Mouse (Mus musculus): ENCODE data around the gene Slit3. TPM values are rescaled to one million over a fixed set of nuclear protein-coding genes. Genes with fewer than 3 reads are reported as not detected.

Gene Slit3
- polyA plus RNA-seq, 1 experiment from 2014 or later = 24.1 TPM

DNA sequence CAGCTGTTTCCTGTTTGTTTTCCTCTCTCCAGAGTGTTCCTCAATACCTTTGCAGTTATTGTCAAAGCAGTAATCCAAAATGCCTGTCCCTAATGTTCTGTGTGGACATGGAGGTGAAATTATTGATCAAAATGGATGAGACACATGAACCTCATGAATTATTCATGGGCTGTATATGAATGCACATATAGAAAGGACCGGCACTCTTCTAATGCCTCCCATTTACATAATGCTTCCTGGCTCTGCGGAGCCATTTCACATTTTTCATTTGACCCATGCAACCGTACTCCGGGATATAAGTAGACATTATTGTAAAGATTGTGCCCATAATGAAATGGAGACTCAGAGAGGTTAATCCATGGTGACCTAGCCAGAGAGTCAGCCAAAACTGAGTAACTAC is 333.8 kb downstream of the Slit3 start:
- Histone ChIP-seq H3K27ac (replicated peaks; ENCODE audit: low read depth, low read length) (no peak overlapping the region), H3K4me3 (ENCODE audit: low read depth, low read length) (no peak overlapping the region), H3K36me3 (ENCODE audit: control insufficient read depth, insufficient read depth, low read length) (no peaks in the 10 kb centered on the region), H3K4me1 (ENCODE audit: control insufficient read depth, insufficient read depth, low read length) (peaks cover 5% of the 10 kb centered on the region; the same call in 1 of the 2 replicates), H3K27me3 (replicated peaks; ENCODE audit: control insufficient read depth, insufficient read depth, low read length) (no peaks in the 10 kb centered on the region), H3K4me2 (ENCODE audit: low read depth, low read length) (no peak overlapping the region), H3K9ac (ENCODE audit: low read depth, low read length) (no peak overlapping the region), H3K9me3 (ENCODE audit: control insufficient read depth, low read length) (no peaks in the 10 kb centered on the region)
- no peak for DNase-seq (ENCODE audit: low spot score)
- 51% methylated on average over 4 of the region's 4 CpGs for WGBS
- no peak for ATAC-seq (ENCODE audit: low read depth)

DNA sequence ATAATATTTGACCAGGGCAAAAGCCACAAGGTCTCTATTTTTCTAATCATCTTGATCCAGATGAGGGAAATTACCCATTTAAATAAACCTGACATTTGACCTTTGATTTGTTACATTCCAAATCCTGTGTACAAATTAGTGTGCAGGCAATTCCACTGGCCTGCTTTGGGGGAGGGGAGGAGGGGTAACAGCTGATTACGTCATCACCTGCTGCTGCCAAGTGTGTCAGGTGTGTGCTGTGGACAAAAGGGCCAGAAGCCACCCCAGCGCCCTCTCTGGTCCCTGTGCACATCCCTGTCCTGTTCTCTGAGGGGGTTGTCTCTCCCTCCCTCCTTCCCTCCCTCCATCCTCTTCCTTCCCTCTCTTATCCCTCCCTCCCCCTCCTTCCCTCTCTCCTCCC is 337.0 kb downstream of the Slit3 start:
- WGBS = 48% methylated on average over 2 of the region's 2 CpGs
- Histone ChIP-seq H3K27ac (replicated peaks; ENCODE audit: low read depth, low read length) (no peak overlapping the region), H3K36me3 (ENCODE audit: control insufficient read depth, insufficient read depth, low read length) (no peaks in the 10 kb centered on the region), H3K27me3 (replicated peaks; ENCODE audit: control insufficient read depth, insufficient read depth, low read length) (no peaks in the 10 kb centered on the region), H3K4me2 (ENCODE audit: low read depth, low read length) (no peak overlapping the region), H3K4me3 (ENCODE audit: low read depth, low read length) (no peak overlapping the region), H3K9ac (ENCODE audit: low read depth, low read length) (no peak overlapping the region), H3K9me3 (ENCODE audit: control insufficient read depth, low read length) (no peaks in the 10 kb centered on the region), H3K4me1 (ENCODE audit: control insufficient read depth, insufficient read depth, low read length) (peaks cover 5% of the 10 kb centered on the region; the same call in 1 of the 2 replicates)
- DNase-seq (ENCODE audit: low spot score) (no peak), ATAC-seq (ENCODE audit: low read depth) (no peak)

DNA sequence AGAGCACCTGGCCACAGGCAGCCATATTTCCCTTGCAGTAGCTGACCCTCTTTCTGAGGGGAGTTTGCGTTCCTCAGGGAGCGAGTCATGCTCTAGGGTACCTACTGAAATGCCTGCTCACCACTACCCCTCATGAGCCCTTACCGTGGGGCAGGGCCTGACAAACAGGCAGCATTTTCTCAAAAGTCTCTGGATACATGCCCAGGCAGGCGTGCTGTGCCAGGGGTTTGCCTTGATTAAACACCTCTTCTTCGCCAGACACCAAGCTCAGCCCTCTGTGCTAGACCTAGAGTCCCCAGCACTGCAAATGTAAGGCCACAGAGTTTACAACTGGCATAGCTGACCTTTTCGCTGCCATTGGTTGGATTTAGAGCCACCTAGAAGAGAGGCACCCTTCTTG is 345.7 kb downstream of the Slit3 start:
- Histone ChIP-seq H3K4me1 (ENCODE audit: control insufficient read depth, insufficient read depth, low read length) (0 out of 2 replicates have a peak, but pooled peaks cover 8% of the 10 kb centered on the region), H3K36me3 (ENCODE audit: control insufficient read depth, insufficient read depth, low read length) (no peaks in the 10 kb centered on the region), H3K9ac (ENCODE audit: low read depth, low read length) (no peak overlapping the region), H3K4me3 (ENCODE audit: low read depth, low read length) (no peak overlapping the region), H3K9me3 (ENCODE audit: control insufficient read depth, low read length) (no peaks in the 10 kb centered on the region), H3K27ac (replicated peaks; ENCODE audit: low read depth, low read length) (no peak overlapping the region), H3K4me2 (ENCODE audit: low read depth, low read length) (no peak overlapping the region), H3K27me3 (replicated peaks; ENCODE audit: control insufficient read depth, insufficient read depth, low read length) (no peaks in the 10 kb centered on the region)
- DNase-seq (ENCODE audit: low spot score) (peak; percentile 23), ATAC-seq (ENCODE audit: low read depth) (no peak)
- WGBS = 73% methylated on average over 6 of the region's 6 CpGs

DNA sequence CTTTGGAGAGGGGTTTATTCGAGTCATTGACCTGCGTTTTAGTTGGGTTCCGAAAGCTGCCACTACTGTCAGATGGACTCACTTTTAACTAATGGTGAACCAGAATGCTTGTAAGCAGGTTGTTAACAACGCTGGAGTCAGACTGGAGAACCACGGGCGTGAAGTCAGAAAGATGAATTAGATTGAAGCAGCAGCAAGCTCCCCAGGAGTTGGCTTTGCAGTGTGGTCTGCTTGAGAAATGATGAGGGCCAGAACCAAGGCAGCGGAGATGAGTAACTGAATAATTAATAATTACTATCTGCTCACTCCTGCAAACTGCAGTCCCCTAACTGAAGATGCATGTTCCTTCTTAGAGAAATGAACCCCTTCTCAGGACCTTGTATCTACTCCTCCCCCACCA is 347.8 kb downstream of the Slit3 start:
- H3K4me1 ChIP-seq (ENCODE audit: control insufficient read depth, insufficient read depth, low read length) = 0 out of 2 replicates have a peak, but pooled peaks cover 8% of the 10 kb centered on the region

DNA sequence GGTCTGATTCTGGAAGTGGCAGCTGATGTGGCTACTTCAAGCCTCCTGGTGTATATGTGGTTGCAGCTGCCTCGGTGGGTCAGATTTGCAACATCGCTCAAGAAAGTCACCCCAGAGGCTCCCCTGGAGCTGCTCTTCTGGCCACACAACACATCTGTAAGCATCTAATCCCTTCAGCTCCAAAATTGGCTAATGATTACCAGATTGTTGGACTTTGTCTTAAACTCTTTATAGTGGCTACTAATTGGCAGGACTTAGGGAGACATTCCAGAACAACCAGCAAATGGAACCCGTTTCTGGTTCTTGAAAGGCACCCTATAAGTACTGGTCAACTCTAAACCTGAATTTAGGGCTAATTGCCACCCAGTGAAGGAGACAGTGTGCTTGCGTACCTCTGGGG is 348.9 kb downstream of the Slit3 start:
- ATAC-seq (ENCODE audit: low read depth) (no peak), DNase-seq (ENCODE audit: low spot score) (no peak)
- Histone ChIP-seq H3K4me1 (ENCODE audit: control insufficient read depth, insufficient read depth, low read length) (0 out of 2 replicates have a peak, but pooled peaks cover 8% of the 10 kb centered on the region), H3K4me3 (ENCODE audit: low read depth, low read length) (no peak overlapping the region), H3K27ac (replicated peaks; ENCODE audit: low read depth, low read length) (no peak overlapping the region), H3K36me3 (ENCODE audit: control insufficient read depth, insufficient read depth, low read length) (no peaks in the 10 kb centered on the region), H3K9ac (ENCODE audit: low read depth, low read length) (no peak overlapping the region), H3K9me3 (ENCODE audit: control insufficient read depth, low read length) (no peaks in the 10 kb centered on the region), H3K27me3 (replicated peaks; ENCODE audit: control insufficient read depth, insufficient read depth, low read length) (no peaks in the 10 kb centered on the region), H3K4me2 (ENCODE audit: low read depth, low read length) (no peak overlapping the region)
- 42% methylated on average over 4 of the region's 4 CpGs for WGBS

More for the DNA sequence above, 347.8 kb downstream of the Slit3 start:
- no peak overlapping the region for H3K27ac ChIP-seq (replicated peaks; ENCODE audit: low read depth, low read length)
- no peaks in the 10 kb centered on the region for H3K9me3 ChIP-seq (ENCODE audit: control insufficient read depth, low read length)
- no peak for DNase-seq (ENCODE audit: low spot score)
- H3K4me3 ChIP-seq (ENCODE audit: low read depth, low read length) = no peak overlapping the region
- no peak overlapping the region for H3K9ac ChIP-seq (ENCODE audit: low read depth, low read length)
- H3K4me2 ChIP-seq (ENCODE audit: low read depth, low read length) = no peak overlapping the region
- H3K27me3 ChIP-seq (replicated peaks; ENCODE audit: control insufficient read depth, insufficient read depth, low read length) = no peaks in the 10 kb centered on the region
- no peak for ATAC-seq (ENCODE audit: low read depth)
- no peaks in the 10 kb centered on the region for H3K36me3 ChIP-seq (ENCODE audit: control insufficient read depth, insufficient read depth, low read length)
- WGBS = 89% methylated on average over 7 of the region's 7 CpGs

DNA sequence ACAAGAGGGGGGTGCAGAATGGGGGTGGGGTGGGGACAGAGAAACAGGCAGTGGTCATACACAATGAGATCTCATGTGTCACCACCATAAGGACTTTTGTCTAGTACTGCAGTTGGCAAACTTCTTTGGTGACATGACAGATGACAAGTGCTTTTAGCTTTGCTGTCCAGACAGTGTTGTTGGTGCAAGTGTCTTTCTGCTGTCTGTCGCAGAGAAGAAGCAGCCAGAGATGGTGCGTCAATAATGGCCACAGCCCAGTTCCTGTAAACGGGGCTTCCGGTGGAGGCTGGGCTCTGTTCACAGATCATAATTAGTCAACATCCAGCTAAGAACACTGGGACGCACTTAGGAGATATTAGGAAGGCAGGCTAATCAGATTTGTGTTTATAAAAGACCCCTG is 349.8 kb downstream of the Slit3 start:
- ATAC-seq (ENCODE audit: low read depth) = no peak

DNA sequence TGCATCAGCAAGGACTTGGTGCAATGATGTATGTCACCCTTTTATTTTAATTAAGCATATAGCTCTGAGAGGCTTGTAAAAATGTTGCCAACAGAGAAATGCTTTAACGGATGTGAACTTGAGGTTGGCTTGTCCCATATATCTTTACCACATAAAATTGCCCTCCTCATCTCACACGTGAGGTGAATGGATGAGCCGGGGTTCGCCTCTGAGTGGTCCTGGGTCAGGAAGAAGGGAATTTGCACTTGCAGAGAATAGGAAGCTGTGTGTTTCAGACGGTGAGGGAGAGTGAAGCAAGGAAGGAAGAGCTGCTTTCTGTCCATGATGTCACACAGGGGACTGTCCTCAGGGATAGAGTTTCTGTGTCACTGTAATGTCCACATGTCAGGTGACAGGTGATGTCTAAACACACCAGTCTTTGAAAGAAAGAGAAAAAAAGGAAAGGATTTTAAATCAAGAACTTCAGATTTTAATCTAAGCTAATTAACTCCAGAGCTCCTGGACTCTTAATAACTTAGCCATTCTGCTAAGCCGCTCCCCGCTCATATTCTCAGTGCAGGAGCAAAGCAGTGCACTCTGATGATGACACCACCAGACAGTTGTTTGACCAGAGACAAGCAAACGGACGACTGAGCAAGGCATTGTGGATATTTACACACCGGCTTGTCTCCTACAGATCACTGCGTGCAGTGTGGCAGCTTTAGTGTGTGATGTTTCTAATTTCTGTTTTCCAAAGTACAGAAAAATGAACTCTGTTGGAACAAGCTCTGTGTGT is 352.0 kb downstream of the Slit3 start:
- 52% methylated on average over 11 of the region's 11 CpGs for WGBS
- Histone ChIP-seq H3K4me3 (ENCODE audit: low read depth, low read length) (no peak overlapping the region), H3K27ac (replicated peaks; ENCODE audit: low read depth, low read length) (no peak overlapping the region), H3K9ac (ENCODE audit: low read depth, low read length) (no peak overlapping the region), H3K27me3 (replicated peaks; ENCODE audit: control insufficient read depth, insufficient read depth, low read length) (no peaks in the 10 kb centered on the region), H3K9me3 (ENCODE audit: control insufficient read depth, low read length) (no peaks in the 10 kb centered on the region), H3K4me2 (ENCODE audit: low read depth, low read length) (no peak overlapping the region), H3K36me3 (ENCODE audit: control insufficient read depth, insufficient read depth, low read length) (no peaks in the 10 kb centered on the region), H3K4me1 (ENCODE audit: control insufficient read depth, insufficient read depth, low read length) (peaks cover 14% of the 10 kb centered on the region)
- DNase-seq (ENCODE audit: low spot score) (no peak), ATAC-seq (ENCODE audit: low read depth) (no peak)

More for the DNA sequence above, 349.8 kb downstream of the Slit3 start:
- Histone ChIP-seq H3K4me1 (ENCODE audit: control insufficient read depth, insufficient read depth, low read length) (peaks cover 14% of the 10 kb centered on the region), H3K4me3 (ENCODE audit: low read depth, low read length) (no peak overlapping the region), H3K4me2 (ENCODE audit: low read depth, low read length) (no peak overlapping the region), H3K27ac (replicated peaks; ENCODE audit: low read depth, low read length) (no peak overlapping the region), H3K36me3 (ENCODE audit: control insufficient read depth, insufficient read depth, low read length) (no peaks in the 10 kb centered on the region), H3K9ac (ENCODE audit: low read depth, low read length) (no peak overlapping the region), H3K9me3 (ENCODE audit: control insufficient read depth, low read length) (no peaks in the 10 kb centered on the region), H3K27me3 (replicated peaks; ENCODE audit: control insufficient read depth, insufficient read depth, low read length) (no peaks in the 10 kb centered on the region)
- DNase-seq (ENCODE audit: low spot score) = no peak
- WGBS = 72% methylated on average over 5 of the region's 5 CpGs

DNA sequence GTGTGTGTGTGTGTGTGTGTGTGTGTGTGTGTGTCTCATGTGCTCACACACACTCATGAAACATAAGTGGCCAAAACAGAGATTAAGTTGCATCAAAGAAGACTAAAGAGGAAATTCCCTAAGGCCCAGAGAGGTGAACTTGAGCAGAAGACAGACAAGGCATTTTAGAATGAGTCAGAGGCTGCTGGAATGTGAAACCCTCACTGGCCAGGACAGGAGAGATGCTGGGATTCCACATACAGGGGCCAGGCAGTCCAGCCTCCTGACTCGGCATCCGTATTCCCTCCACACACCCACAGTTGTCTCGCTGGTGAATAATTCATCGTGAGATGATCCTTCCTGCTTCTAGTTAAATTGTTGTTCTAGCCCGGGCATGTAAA is 352.6 kb downstream of the Slit3 start:
- no peaks in the 10 kb centered on the region for H3K27me3 ChIP-seq (replicated peaks; ENCODE audit: control insufficient read depth, insufficient read depth, low read length)
- no peak for ATAC-seq (ENCODE audit: low read depth)
- WGBS = 55% methylated on average over 5 of the region's 5 CpGs

DNA sequence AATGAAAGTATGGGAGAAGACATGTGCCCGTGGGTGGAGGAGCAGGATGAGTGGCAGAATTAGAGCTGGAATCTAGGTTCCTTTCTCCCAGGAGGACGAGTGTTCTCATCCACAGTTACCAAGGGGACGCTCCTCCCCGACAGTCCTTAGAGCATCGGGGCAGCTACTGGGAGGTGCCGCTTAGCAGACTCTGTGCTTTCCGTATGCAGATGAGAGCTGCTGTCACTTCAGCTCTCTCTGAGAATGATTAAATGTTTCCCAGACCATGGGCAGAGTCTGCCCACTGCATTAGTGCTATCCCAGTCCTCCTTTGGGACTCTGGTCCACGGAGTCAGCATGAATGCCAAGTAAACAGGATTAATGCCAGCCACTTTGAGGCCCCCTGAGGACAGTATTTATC is 359.1 kb downstream of the Slit3 start:
- ATAC-seq (ENCODE audit: low read depth) (no peak), DNase-seq (ENCODE audit: low spot score) (no peak)
- Histone ChIP-seq H3K4me2 (ENCODE audit: low read depth, low read length) (no peak overlapping the region), H3K9ac (ENCODE audit: low read depth, low read length) (no peak overlapping the region), H3K27me3 (replicated peaks; ENCODE audit: control insufficient read depth, insufficient read depth, low read length) (no peaks in the 10 kb centered on the region), H3K9me3 (ENCODE audit: control insufficient read depth, low read length) (0 out of 2 replicates have a peak, but pooled peaks cover 5% of the 10 kb centered on the region), H3K36me3 (ENCODE audit: control insufficient read depth, insufficient read depth, low read length) (no peaks in the 10 kb centered on the region), H3K27ac (replicated peaks; ENCODE audit: low read depth, low read length) (no peak overlapping the region), H3K4me3 (ENCODE audit: low read depth, low read length) (no peak overlapping the region), H3K4me1 (ENCODE audit: control insufficient read depth, insufficient read depth, low read length) (peaks cover 6% of the 10 kb centered on the region)
- 36% methylated on average over 6 of the region's 8 CpGs for WGBS

More for the DNA sequence above, 352.6 kb downstream of the Slit3 start:
- H3K9me3 ChIP-seq (ENCODE audit: control insufficient read depth, low read length) = 0 out of 2 replicates have a peak, but pooled peaks cover 3% of the 10 kb centered on the region
- H3K27ac ChIP-seq (replicated peaks; ENCODE audit: low read depth, low read length) = no peak overlapping the region
- H3K4me2 ChIP-seq (ENCODE audit: low read depth, low read length) = no peak overlapping the region
- H3K36me3 ChIP-seq (ENCODE audit: control insufficient read depth, insufficient read depth, low read length) = no peaks in the 10 kb centered on the region
- H3K9ac ChIP-seq (ENCODE audit: low read depth, low read length) = no peak overlapping the region
- peaks cover 14% of the 10 kb centered on the region for H3K4me1 ChIP-seq (ENCODE audit: control insufficient read depth, insufficient read depth, low read length)
- H3K4me3 ChIP-seq (ENCODE audit: low read depth, low read length) = no peak overlapping the region
- peak; percentile 40 for DNase-seq (ENCODE audit: low spot score)
